ENCODE assay signal across 8 mouse cellular contexts in genomic region chr1:74367886-74368645, GRCm38 (mm10). TPM values are rescaled to one million over a fixed set of nuclear protein-coding genes. Genes with fewer than 3 reads are reported as not detected.
DNase-seq lines count a peak whose midpoint lies in the region; ATAC-seq and TF ChIP-seq lines count a peak whose summit lies in the region.

No protein-coding gene starts in this region.

- H3K4me3 ChIP-seq in intestine, embryonic 15.5 days (replicated peaks) = peak overlapping the region; percentile 35
- H3K4me3 ChIP-seq in lung, adult 2 months (replicated peaks; ENCODE audit: extremely low read depth, low read depth, low read length) = peak overlapping the region; percentile 2
- H3K4me3 ChIP-seq in neural tube, embryonic 14.5 days (ENCODE audit: low read depth, low read length) = peak overlapping the region; percentile 6; the same call in 1 of the 2 replicates

- H3K9ac ChIP-seq in intestine, embryonic 15.5 days = peak overlapping the region; percentile 52
- H3K9ac ChIP-seq in neural tube, embryonic 14.5 days (replicated peaks; ENCODE audit: low read depth, low read length) = 0 out of 2 replicates have a peak overlapping the region, but pooled peaks have one; percentile 4

- peak overlapping the region; percentile 86 for H3K4me2 ChIP-seq in intestine, embryonic 15.5 days (replicated peaks)
- peak overlapping the region; percentile 34 for H3K4me2 ChIP-seq in neural tube, embryonic 14.5 days (ENCODE audit: low read depth, low read length)

- WGBS in intestine, embryonic 15.5 days = 9% methylated on average over 34 of the region's 34 CpGs
- WGBS in lung, adult 2 months = 9% methylated on average over 34 of the region's 34 CpGs
- 20% methylated on average over 34 of the region's 34 CpGs for WGBS in neural tube, embryonic 14.5 days

- DNase-seq in left cerebral cortex, postnatal 4 days = peak; percentile 31
- DNase-seq in left cerebral cortex, postnatal 36 days (ENCODE audit: low spot score in 2 of 2) = no peak
- DNase-seq in embryo, embryonic 10 days (ENCODE audit: low spot score) = peak; percentile 74
- peak; percentile 99 for DNase-seq in heart, adult 11 months
- DNase-seq in lung, adult 2 months = peak; percentile 46
- DNase-seq in c-Kit-positive CD71-positive TER-119-positive erythroid progenitor cells, embryonic 14.5 days (ENCODE audit: low spot score) = no peak

- H3K27me3 ChIP-seq in intestine, embryonic 15.5 days (replicated peaks) = no peaks in the 10 kb centered on the region
- H3K27me3 ChIP-seq in neural tube, embryonic 14.5 days (ENCODE audit: control insufficient read depth, insufficient read depth, low read length) = no peaks in the 10 kb centered on the region

- ATAC-seq in intestine, embryonic 15.5 days = peak; percentile 91
- ATAC-seq in neural tube, embryonic 14.5 days (ENCODE audit: low read depth) = peak; percentile 77

- H3K4me1 ChIP-seq in intestine, embryonic 15.5 days (replicated peaks) = peaks cover 10% of the 10 kb centered on the region
- H3K4me1 ChIP-seq in lung, adult 2 months (ENCODE audit: control insufficient read depth, insufficient read depth, low read length) = no peaks in the 10 kb centered on the region
- H3K4me1 ChIP-seq in neural tube, embryonic 14.5 days (ENCODE audit: control insufficient read depth, insufficient read depth, low read length) = no peaks in the 10 kb centered on the region

- TF ChIP-seq CTCF in lung, adult 2 months (IDR thresholded peaks at IDR 0.05; ENCODE audit: insufficient read depth, low read length) = no peak

- no peaks in the 10 kb centered on the region for H3K9me3 ChIP-seq in intestine, embryonic 15.5 days
- no peaks in the 10 kb centered on the region for H3K9me3 ChIP-seq in neural tube, embryonic 14.5 days (ENCODE audit: control insufficient read depth, low read length)

- H3K36me3 ChIP-seq in intestine, embryonic 15.5 days = no peaks in the 10 kb centered on the region
- H3K36me3 ChIP-seq in neural tube, embryonic 14.5 days (ENCODE audit: control insufficient read depth, insufficient read depth, low read length) = no peaks in the 10 kb centered on the region

- H3K27ac ChIP-seq in intestine, embryonic 15.5 days = no peak overlapping the region
- no peak overlapping the region for H3K27ac ChIP-seq in neural tube, embryonic 14.5 days (ENCODE audit: low read depth, low read length)

- intact Hi-C loops in left cerebral cortex, postnatal 4 days (cut with DNase I) = loop anchor here (10.0 kb wide), 1 partner anchor 163 kb away; no protein-coding TSS in a partner anchor
- intact Hi-C loops in left cerebral cortex, postnatal 36 days (cut with DNase I) = loop anchor here (10.0 kb wide), 1 partner anchor 163 kb away; no protein-coding TSS in a partner anchor

- 0 out of 2 replicates have a peak, but pooled peaks have one; percentile 47 for TF ChIP-seq POLR2A in lung, adult 2 months (IDR thresholded peaks at IDR 0.05; ENCODE audit: borderline replicate concordance, extremely low read depth, low read depth, low read length)

RNA-seq across cellular contexts. Expression of gene Catip, which starts 6.2 kb away (rescaled TPM):
- total RNA-seq in left cerebral cortex, postnatal 4 days (2021) = 1 to 10 TPM in 1 of 2 experiments, under 1 TPM in 1; 0.74 to 1.1 TPM
- total RNA-seq in left cerebral cortex, postnatal 36 days (2021) = 1 to 10 TPM; 1.3 TPM
- 0.39 and 0.53 TPM in 2 replicates for polyA plus RNA-seq in intestine, embryonic 15.5 days (2015; fragmentation: Nextera tagmentation; extraction: Ambion mirVana)
- polyA plus RNA-seq in lung, adult 2 months (2012; rRNA removed) = 10.2 TPM in 2 replicates
- polyA plus RNA-seq in neural tube, embryonic 14.5 days (2014; fragmentation: Nextera tagmentation; extraction: Ambion mirVana) = 0.86 and 1.1 TPM in 2 replicates

RNA-seq across cellular contexts. Expression of gene Slc11a1, which starts 6.9 kb away (rescaled TPM):
- 1 to 10 TPM; 1.2 to 2.2 TPM for total RNA-seq in left cerebral cortex, postnatal 4 days (2021)
- 1 to 10 TPM; 2.6 to 5.1 TPM for total RNA-seq in left cerebral cortex, postnatal 36 days (2021)
- polyA plus RNA-seq in intestine, embryonic 15.5 days (2015; fragmentation: Nextera tagmentation; extraction: Ambion mirVana) = 6.4 and 6.7 TPM in 2 replicates
- polyA plus RNA-seq in lung, adult 2 months (2012; rRNA removed) = 33.3 and 41.8 TPM in 2 replicates
- 1.7 and 2.2 TPM in 2 replicates for polyA plus RNA-seq in neural tube, embryonic 14.5 days (2014; fragmentation: Nextera tagmentation; extraction: Ambion mirVana)

RNA-seq across cellular contexts. Expression of gene Ctdsp1, which starts 23.2 kb away (rescaled TPM):
- total RNA-seq in left cerebral cortex, postnatal 4 days (2021) = 10 to 100 TPM; 19.2 to 20.8 TPM
- total RNA-seq in left cerebral cortex, postnatal 36 days (2021) = 10 to 100 TPM; 23.0 to 25.2 TPM
- polyA plus RNA-seq in intestine, embryonic 15.5 days (2015; fragmentation: Nextera tagmentation; extraction: Ambion mirVana) = 75.4 and 78.7 TPM in 2 replicates
- 197 and 200 TPM in 2 replicates for polyA plus RNA-seq in lung, adult 2 months (2012; rRNA removed)
- 12.5 and 19.0 TPM in 2 replicates for polyA plus RNA-seq in neural tube, embryonic 14.5 days (2014; fragmentation: Nextera tagmentation; extraction: Ambion mirVana)

RNA-seq across cellular contexts. Expression of gene Vil1, which starts 41.1 kb away (rescaled TPM):
- total RNA-seq in left cerebral cortex, postnatal 4 days (2021) = under 1 TPM; 0.72 to 0.81 TPM
- 1 to 10 TPM in 1 of 2 experiments, under 1 TPM in 1; 0.39 to 1.1 TPM for total RNA-seq in left cerebral cortex, postnatal 36 days (2021)
- 135 and 146 TPM in 2 replicates for polyA plus RNA-seq in intestine, embryonic 15.5 days (2015; fragmentation: Nextera tagmentation; extraction: Ambion mirVana)
- 0.31 and 1.1 TPM in 2 replicates for polyA plus RNA-seq in lung, adult 2 months (2012; rRNA removed)
- polyA plus RNA-seq in neural tube, embryonic 14.5 days (2014; fragmentation: Nextera tagmentation; extraction: Ambion mirVana) = 0.17 and 0.20 TPM in 2 replicates

Comparison
In these comparisons a context has a peak if more than half of its experiments do, and no peak if none do; other contexts are left out.
1. DNase-seq: peak in left cerebral cortex, postnatal 4 days (single experiment), embryo, embryonic 10 days (single experiment), heart, adult 11 months (single experiment) and lung, adult 2 months (single experiment); none in left cerebral cortex, postnatal 36 days (0 of 2) and c-Kit-positive CD71-positive TER-119-positive erythroid progenitor cells, embryonic 14.5 days (single experiment).
2. Peak in every context shown above with its lines, with median percentiles within 50 percentile points of each other: H3K4me3 ChIP-seq.